Mouse (Mus musculus): Measurements from ENCODE around the gene Cited2.

The Cited2 gene

GRCm38 (mm10) chr10:17722653-17723410 is at the start of gene Cited2:
TSS of gene Cited2 (plus strand) at chr10:17723218.
- DNase-seq: peak; percentile 97

- no peak for DNase-seq
Observed at GRCm38 (mm10) chr10:17674454-17674853, 48.6 kb upstream of the Cited2 start.

GRCm38 (mm10) chr10:17674869-17675268 is 48.1 kb upstream of the Cited2 start:
- DNase-seq: no peak

DNA sequence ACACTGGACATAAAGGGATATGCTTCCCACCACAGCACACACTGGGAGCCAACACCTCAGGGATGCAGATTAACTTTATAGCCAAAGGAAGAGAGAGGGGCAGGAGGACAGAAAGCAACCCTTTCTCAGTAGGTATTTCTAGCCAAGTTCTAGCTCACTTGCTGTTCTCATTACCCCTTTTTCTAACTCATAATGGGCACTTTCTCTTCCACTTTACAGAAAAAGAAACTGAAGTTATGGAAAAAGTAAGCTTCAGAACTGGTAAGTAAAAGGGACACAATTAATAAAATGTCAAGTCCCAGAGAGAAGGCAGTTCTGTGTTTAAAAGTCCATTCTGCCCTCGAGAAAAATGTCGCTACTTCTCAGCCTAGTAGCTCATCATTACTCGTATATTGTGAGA is 46.6 kb upstream of the Cited2 start:
- no peak for DNase-seq

- no peak for DNase-seq
Observed at GRCm38 (mm10) chr10:17677308-17677707, 45.7 kb upstream of the Cited2 start.

DNA sequence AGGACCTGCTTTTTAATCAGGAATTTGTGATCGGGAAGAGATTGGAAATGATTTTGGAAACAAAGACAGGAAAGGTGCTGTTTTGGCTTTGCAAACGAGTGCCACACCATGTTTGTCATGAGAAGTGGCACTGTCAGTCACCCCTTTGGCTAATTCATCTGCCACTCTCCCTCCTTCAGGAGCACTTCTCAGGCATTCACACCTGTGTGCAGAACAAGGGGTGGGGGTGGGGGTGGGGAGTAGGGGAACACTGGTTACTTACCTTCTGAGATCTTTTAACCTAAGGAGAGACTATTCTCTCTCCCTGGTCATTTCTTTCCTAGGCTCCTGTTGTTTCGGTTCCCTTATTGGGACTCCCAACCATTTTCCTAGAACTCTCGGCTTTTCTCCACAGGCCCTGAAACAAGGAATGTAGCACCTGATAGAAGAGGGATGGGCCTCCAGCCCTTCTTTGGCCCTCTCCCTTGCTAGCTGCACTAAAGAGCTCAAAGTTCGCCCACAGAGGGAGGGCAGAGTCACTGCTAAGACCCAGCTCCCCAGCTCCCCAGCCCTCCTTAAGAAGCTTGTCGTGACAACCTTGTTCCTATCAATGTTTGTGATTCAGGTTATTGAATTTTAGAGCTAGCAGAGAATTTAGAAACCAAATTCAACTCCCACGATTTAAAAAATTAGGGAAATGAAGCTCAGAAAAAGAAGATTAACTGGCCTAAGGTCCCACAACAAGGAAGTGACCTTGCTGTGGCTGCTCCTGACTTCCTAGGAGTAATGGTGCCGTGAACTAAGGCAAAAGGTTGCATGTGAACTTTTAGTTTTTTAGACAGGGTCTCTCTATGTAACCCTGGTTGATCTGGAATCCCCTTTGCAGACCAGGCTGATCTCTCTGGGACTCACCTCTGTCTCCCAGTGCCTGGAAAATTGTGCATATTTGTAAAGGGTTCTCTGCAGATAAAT is 42.3 kb upstream of the Cited2 start:
- DNase-seq: no peak

DNA sequence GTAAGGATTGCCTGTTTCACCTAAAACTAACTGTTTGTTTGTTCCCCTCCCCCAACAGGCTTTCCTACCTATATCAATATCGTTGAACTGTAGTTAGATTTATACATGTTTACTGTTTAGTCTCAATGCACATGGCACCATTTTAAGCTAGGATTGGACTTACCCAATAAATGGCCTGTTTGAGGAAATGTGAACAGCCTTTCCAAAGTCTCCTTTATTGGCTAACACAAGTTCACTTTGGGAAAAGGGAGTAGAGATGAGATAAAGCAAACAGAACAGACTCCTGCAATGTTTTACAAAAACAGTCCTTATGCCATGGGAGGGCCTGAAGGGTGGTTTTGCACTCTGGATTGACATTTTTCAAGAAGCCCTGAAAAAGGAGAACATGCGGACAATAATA is 41.6 kb upstream of the Cited2 start:
- no peak for DNase-seq

GRCm38 (mm10) chr10:17683852-17684428 is 39.1 kb upstream of the Cited2 start:
- no peak for DNase-seq

DNA sequence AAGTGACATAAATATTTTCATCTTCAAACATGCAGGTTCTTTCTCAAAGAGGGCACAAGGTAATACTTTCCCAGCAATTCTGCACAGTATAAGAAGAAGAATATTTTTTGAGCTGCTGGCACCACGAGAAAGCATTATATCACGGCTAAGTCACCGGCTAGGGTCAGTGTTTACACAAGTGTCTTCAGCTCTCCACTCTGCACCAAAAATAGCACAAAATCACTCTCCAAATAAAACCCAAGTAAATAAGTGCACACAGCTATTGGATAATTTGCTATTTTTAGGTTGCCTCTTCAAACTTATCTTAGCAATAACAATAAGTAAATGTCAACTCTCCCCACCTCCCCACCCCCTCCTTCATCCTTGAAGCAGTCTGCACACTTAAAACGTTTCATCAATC is 33.2 kb upstream of the Cited2 start:
- DNase-seq: no peak

- DNase-seq: no peak
Observed at GRCm38 (mm10) chr10:17691709-17692108, 31.3 kb upstream of the Cited2 start.

DNA sequence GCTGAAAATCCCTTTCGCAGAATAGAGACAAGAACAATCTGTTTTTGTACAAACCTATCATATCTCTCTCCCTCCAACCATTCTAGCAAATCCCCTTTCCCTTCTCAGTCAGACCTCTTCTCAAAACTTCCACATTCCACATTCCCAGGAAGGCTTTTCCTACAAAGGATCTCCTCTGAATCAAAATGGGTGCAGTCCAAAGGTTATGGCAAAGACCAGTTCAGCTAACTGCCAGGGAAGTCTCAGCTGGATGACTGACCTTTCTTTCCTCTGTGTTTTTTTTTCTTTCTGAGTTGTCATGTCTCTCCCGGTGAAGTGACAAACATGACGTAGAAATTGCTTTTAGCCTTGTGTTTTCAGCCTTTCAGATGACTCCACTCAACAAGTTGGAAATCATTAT is 27.2 kb upstream of the Cited2 start:
- DNase-seq: no peak

GRCm38 (mm10) chr10:17697376-17698265 is 25.4 kb upstream of the Cited2 start:
- no peak for DNase-seq

DNA sequence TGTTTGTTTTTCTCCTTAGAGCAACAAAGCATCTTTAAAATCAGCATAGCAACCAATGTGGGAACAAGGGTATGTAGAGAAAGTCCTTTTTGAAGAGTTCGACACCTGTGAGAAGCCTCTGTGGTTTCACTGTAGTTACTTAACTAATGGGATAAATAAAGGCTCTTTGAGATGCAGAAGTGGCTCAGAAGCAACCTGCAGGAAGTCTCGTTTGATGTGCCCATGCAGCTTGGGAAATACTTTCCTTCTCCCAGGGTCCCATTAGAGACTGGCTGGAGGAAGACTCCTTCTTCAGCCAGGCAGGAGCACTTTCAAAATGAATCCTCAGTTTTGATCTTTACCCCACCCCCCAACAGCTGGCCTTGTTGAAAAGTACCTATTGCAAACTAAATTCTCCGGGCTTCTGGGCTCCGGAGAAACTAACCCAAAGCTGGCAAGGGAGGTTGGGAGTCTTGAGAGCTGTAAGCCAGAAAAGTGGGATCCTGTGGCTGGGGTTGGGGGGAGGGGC is 17.5 kb upstream of the Cited2 start:
- no peak for DNase-seq

GRCm38 (mm10) chr10:17710753-17711152 is 12.3 kb upstream of the Cited2 start:
- DNase-seq: no peak

- DNase-seq: no peak
Observed at GRCm38 (mm10) chr10:17719009-17719570, 3.9 kb upstream of the Cited2 start.

- no peak for DNase-seq
Observed at GRCm38 (mm10) chr10:17719646-17720045, 3.4 kb upstream of the Cited2 start.

GRCm38 (mm10) chr10:17720891-17721601 is 2.0 kb upstream of the Cited2 start:
- no peak for DNase-seq

DNA sequence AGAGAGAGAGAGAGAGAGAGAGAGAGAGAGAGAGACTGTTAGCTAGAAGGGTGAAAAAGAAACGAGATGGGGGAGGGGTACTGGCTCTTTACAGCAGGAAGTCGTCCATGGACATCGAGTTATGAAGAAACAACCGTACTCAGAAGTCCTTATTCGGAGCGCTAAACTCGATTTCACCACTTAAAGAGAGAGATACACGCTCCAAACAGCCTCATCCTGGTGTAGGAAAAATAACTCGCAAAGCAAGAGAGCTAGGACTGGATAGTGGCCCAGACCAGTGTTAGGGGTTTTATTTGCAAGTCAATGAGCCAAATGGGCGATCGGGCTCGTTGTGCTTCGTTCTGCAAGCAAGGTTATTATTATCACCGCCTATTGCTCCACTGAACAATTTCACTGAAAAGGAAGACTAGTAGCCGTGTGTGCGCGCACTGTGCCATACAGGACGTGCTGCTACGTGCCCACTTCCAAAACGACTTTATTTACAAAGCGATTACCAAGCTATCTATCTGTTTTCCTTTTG is 1.4 kb upstream of the Cited2 start:
- DNase-seq: peak; percentile 67

DNA sequence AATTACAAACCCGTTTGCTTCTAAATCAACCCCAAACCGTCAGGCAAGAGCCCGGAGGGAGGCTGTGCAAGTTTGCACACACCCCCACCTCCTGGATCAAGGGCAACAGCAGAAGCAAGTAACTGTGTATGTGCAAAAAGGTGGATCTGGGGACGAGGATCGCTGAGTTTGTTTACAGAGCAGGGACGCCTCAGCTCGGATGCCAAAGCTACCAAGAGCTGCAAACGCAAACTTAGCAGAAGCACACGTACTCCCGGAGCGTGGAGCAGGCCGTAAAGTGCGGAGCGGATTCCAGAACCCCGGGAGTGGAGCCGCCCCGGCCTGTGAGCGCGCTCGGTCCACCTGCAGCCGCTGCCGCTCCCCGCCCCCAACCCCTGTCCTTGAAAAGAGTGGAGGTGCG is 860 bp upstream of the Cited2 start:
- DNase-seq: peak; percentile 96

GRCm38 (mm10) chr10:17723421-17723841 is 413 bp downstream of the Cited2 start:
- no peak for DNase-seq

All from thymus, postnatal 14 days (tissue).